ENCODE assay signal across 28 mouse cellular contexts in the genomic region with DNA sequence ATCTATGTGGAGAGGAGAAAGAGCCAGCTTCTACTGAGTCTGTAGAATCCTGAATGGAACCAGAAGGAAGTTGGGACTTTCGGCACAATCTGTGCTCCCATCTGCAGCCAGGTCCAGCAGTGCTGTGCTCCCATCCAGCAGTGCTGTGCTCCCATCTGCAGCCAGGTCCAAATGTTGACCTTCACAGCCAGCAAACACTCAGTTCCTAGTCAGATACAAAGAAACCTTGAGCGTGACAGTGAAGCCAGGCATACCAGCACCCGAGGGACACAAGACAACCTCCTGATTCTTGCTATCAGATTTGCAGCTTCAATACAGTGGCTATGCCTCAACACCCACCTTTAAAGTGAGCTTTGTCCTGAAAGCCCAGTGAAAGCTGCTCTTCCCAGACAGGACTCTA.
A peak's percentile ranks its signal among the peaks of the same experiment; 100 is the strongest.
DNase-seq lines count a peak whose midpoint lies in the region; ATAC-seq lines count a peak whose summit lies in the region.
"Had no signal": no experiment of that assay in that cellular context is flagged by ENCODE, and none has a peak within 500 bp of the region (broad histone marks: within the 10 kb centered on the region; RNA-seq: fewer than 3 reads in every experiment).

No protein-coding gene starts in this region.

- DNase-seq in adrenal gland, adult (ENCODE audit: inconsistent age in 2 of 2, low spot score in 1 of 2): peak; percentile 40 to 70
- DNase-seq in adrenal gland, postnatal 25 days: no peak
- DNase-seq in adrenal gland, adult 8-10 months: peak; percentile 39
- peak; percentile 29 for DNase-seq in adrenal gland, postnatal 14 days
- DNase-seq in left cerebral cortex, postnatal 10 days (ENCODE audit: extremely low spot score in 1 of 2, low spot score in 2 of 2): no peak
- DNase-seq: B cell, adult 2 months; cerebellum, adult 11 months; cerebellum, adult 18-20 months; cerebellum, adult 8-10 months; cerebellum, adult 9-11 months; cerebellum, postnatal 14 days; cerebellum, postnatal 36 days; embryo, embryonic 11 days had no signal

- intact Hi-C loops in left cerebral cortex, postnatal 10 days (cut with DNase I): no loop called here

- no peaks in the 10 kb centered on the region for H3K36me3 ChIP-seq in megakaryocyte, embryonic 14.5 days (replicated peaks; ENCODE audit: low read length)
- H3K36me3 ChIP-seq: embryonic facial prominence, embryonic 13.5 days; embryonic facial prominence, embryonic 15.5 days; forebrain, embryonic 10.5 days; forebrain, embryonic 12.5 days; G1E had no signal

- H3K4me1 ChIP-seq in megakaryocyte, embryonic 14.5 days: no peaks in the 10 kb centered on the region
- H3K4me1 ChIP-seq: embryonic facial prominence, embryonic 13.5 days; embryonic facial prominence, embryonic 15.5 days; forebrain, embryonic 12.5 days had no signal

- H3K9me3 ChIP-seq in megakaryocyte, embryonic 14.5 days: peaks cover 79% of the 10 kb centered on the region
- H3K9me3 ChIP-seq: embryonic facial prominence, embryonic 13.5 days; embryonic facial prominence, embryonic 15.5 days; forebrain, embryonic 10.5 days; forebrain, embryonic 12.5 days had no signal

- no peaks in the 10 kb centered on the region for H3K27me3 ChIP-seq in megakaryocyte, embryonic 14.5 days (replicated peaks)
- H3K27me3 ChIP-seq: CH12.LX; embryonic facial prominence, embryonic 15.5 days; forebrain, embryonic 12.5 days; Patski had no signal

- H3K4me3 ChIP-seq in megakaryocyte, embryonic 14.5 days (replicated peaks): peak overlapping the region; percentile 33
- H3K4me3 ChIP-seq: embryonic facial prominence, embryonic 13.5 days; embryonic facial prominence, embryonic 15.5 days; erythroblast, embryonic 14.5 days; forebrain, embryonic 10.5 days; forebrain, embryonic 12.5 days had no signal

- no peak for ATAC-seq in megakaryocyte, adult 5-6 weeks (ENCODE audit: poor library complexity, severe bottlenecking)
- ATAC-seq in cerebellum, adult (ENCODE audit: insufficient number of reproducible peaks, low FRiP score, low TSS enrichment): no peak
- ATAC-seq: activated CD4-positive, CD25-positive, alpha-beta regulatory T cell, adult 4 months; CD4-positive, CD25-positive, alpha-beta regulatory T cell, adult 4 months; forebrain, embryonic 14.5 days; forebrain, embryonic 16.5 days; Patski had no signal

Comparison
In these comparisons a context has a peak if more than half of its experiments do, and no peak if none do; other contexts are left out.
1. DNase-seq: peak in adrenal gland, adult (2 of 2), adrenal gland, adult 8-10 months (single experiment) and adrenal gland, postnatal 14 days (single experiment); none in adrenal gland, postnatal 25 days (single experiment) and left cerebral cortex, postnatal 10 days (0 of 2).